ENCODE assay signal across 9 mouse cellular contexts in the genomic region with DNA sequence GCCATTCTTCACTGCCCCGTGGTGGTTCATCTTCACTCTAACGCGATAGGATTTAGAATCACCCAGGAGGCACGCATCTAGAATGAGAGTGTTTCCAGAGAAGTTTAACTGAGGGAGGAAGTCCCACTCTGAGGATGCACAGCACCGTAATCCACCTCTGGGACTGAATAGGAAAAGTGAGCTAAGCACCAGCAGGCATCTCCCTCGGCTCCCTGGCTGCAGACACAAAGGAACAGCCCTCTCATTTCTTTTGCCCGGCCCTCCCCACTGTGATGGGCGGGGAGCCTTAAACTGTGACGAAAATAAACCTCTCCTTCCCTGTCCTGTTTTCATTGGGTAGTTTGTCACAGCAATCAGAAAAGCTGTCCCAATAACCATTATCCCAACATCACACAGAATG.
A peak's percentile ranks its signal among the peaks of the same experiment; 100 is the strongest.
DNase-seq lines count a peak whose midpoint lies in the region; ATAC-seq and TF ChIP-seq lines count a peak whose summit lies in the region.
"Had no signal": no experiment of that assay in that cellular context is flagged by ENCODE, and none has a peak within 500 bp of the region (broad histone marks: within the 10 kb centered on the region; RNA-seq: fewer than 3 reads in every experiment).

No protein-coding gene starts in this region.

- peak; percentile 43 for DNase-seq in embryo, embryonic 10.5 days (ENCODE audit: low spot score)
- DNase-seq in embryo, embryonic 9.5 days (ENCODE audit: extremely low spot score), result no peak
- peak; percentile 47 for DNase-seq in retina, postnatal 1 day
- no peak for DNase-seq in retina, embryonic 14.5 days (ENCODE audit: low spot score)
- DNase-seq in liver, embryonic 14.5 days (ENCODE audit: low read depth in 3 of 3, low spot score in 3 of 3), result no peak
- no peak for DNase-seq in left cerebral cortex, adult 18-20 months (ENCODE audit: low spot score in 2 of 2)
- DNase-seq in thymus, adult 2 months, result no peak
- DNase-seq: adrenal gland, postnatal 36 days had no signal

- peak overlapping the region; percentile 33 for H3K4me2 ChIP-seq in liver, embryonic 14.5 days (ENCODE audit: low read depth)

- no peaks in the 10 kb centered on the region for H3K27me3 ChIP-seq in liver, embryonic 14.5 days (ENCODE audit: control insufficient read depth, insufficient read depth, low read length)
- H3K27me3 ChIP-seq in thymus, adult 2 months (ENCODE audit: control insufficient read depth, insufficient read depth, low read length), result no peaks in the 10 kb centered on the region

- ATAC-seq in liver, embryonic 14.5 days (ENCODE audit: insufficient read depth), result no peak
- ATAC-seq in inflammation-experienced regulatory T-cells, adult 6 months, result no peak

- no peak overlapping the region for H3K27ac ChIP-seq in liver, embryonic 14.5 days
- H3K27ac ChIP-seq in thymus, adult 2 months (ENCODE audit: control insufficient read depth, insufficient read depth, low read length), result no peak overlapping the region

- no peak overlapping the region for H3K4me3 ChIP-seq in liver, embryonic 14.5 days (ENCODE audit: insufficient read depth in 1 of 2, low read depth in 2 of 2, low read length in 2 of 2)
- no peak overlapping the region for H3K4me3 ChIP-seq in thymus, adult 2 months (ENCODE audit: control insufficient read depth, insufficient read depth, low read length)

- WGBS in liver, embryonic 14.5 days (ENCODE audit: insufficient replicate concordance), result 9% methylated on average over 9 of the region's 9 CpGs
- 51% methylated on average over 9 of the region's 9 CpGs for WGBS in thymus, adult 2 months

- TF ChIP-seq POLR2A in thymus, adult 2 months (IDR thresholded peaks at IDR 0.05; ENCODE audit: control insufficient read depth, extremely low read depth, insufficient read depth, low read length, poor library complexity), result no peak

- no peak for TF ChIP-seq EP300 in liver, embryonic 14.5 days (IDR thresholded peaks at IDR 0.05; ENCODE audit: low read depth)

- H3K9ac ChIP-seq in liver, embryonic 14.5 days (replicated peaks), result no peak overlapping the region

- peaks cover 0 to 9% of the 10 kb centered on the region in 2 experiments; a peak in 2 of 4 replicates for H3K4me1 ChIP-seq in liver, embryonic 14.5 days (replicated peaks; ENCODE audit: control insufficient read depth in 2 of 2, insufficient read depth in 2 of 2, low read length in 1 of 2)
- H3K4me1 ChIP-seq in thymus, adult 2 months (replicated peaks; ENCODE audit: control insufficient read depth, insufficient read depth, low read length), result 0 out of 2 replicates have a peak, but pooled peaks cover 3% of the 10 kb centered on the region

- no peak for TF ChIP-seq CTCF in liver, embryonic 14.5 days (IDR thresholded peaks at IDR 0.05; ENCODE audit: low read depth)
- TF ChIP-seq CTCF in thymus, adult 2 months (IDR thresholded peaks at IDR 0.05; ENCODE audit: borderline replicate concordance, control insufficient read depth, extremely low read depth, insufficient read depth, low read length, poor library complexity), result no peak

- no peaks in the 10 kb centered on the region for H3K36me3 ChIP-seq in liver, embryonic 14.5 days (replicated peaks; ENCODE audit: control insufficient read depth, insufficient read depth, low read depth)
- no peaks in the 10 kb centered on the region for H3K36me3 ChIP-seq in thymus, adult 2 months (ENCODE audit: control insufficient read depth, insufficient read depth, low read length)

- no peaks in the 10 kb centered on the region for H3K9me3 ChIP-seq in liver, embryonic 14.5 days (ENCODE audit: control insufficient read depth, low read length)

Comparison
In these comparisons a context has a peak if more than half of its experiments do, and no peak if none do; other contexts are left out.
1. DNase-seq: peak in embryo, embryonic 10.5 days (single experiment) and retina, postnatal 1 day (single experiment); none in embryo, embryonic 9.5 days (single experiment), retina, embryonic 14.5 days (single experiment), liver, embryonic 14.5 days (0 of 3), left cerebral cortex, adult 18-20 months (0 of 2) and thymus, adult 2 months (single experiment).